Mouse (Mus musculus) bone marrow macrophage, adult 2 months (primary cell): ENCODE measurements around the gene Aasdh.

Experiments used
- CTCF ChIP-seq: IDR thresholded peaks from 2 replicates; pipeline ENCODE4 v1.5.1; 2012; ENCODE audit warnings: low read depth, mild to moderate bottlenecking, low read length, moderate library complexity
- POLR2A ChIP-seq: IDR thresholded peaks from 2 replicates; pipeline ENCODE4 v1.6.1; 2012; ENCODE audit warnings: mild to moderate bottlenecking, low read depth, low read length, borderline replicate concordance

- TF ChIP-seq CTCF (no peak), POLR2A (no peak)
Measured at GRCm38 (mm10) chr5:76866819-76867218, 38.5 kb downstream of the Aasdh start.
